Mouse (Mus musculus) liver, postnatal 0 days (tissue): ENCODE data around the gene Brd9. TPM values are rescaled to one million over a fixed set of nuclear protein-coding genes. Genes with fewer than 3 reads are reported as not detected.

Experiments used
- ATAC-seq: fragments of 200-750 bp; cut with Nextera tagmentation; 2 replicates; pipeline ENCODE4 v1.8.0; 2017; ENCODE audit warnings: mild to moderate bottlenecking, moderate library complexity
- DNase-seq: peaks from one replicate; pipeline ENCODE4 v3.0.0-alpha.2; 2016
- H3K27ac ChIP-seq: fragments of 300-500 bp; sonication (generic); 2 replicates; pipeline ENCODE4 v1.5.1; 2014; ENCODE audit warnings: antibody characterized with exemption, moderate library complexity, mild to moderate bottlenecking, low read depth
- H3K27me3 ChIP-seq: fragments of 300-500 bp; sonication (generic); 2 replicates; pipeline ENCODE4 v1.6.1; 2014; ENCODE audit warnings: low read length, control low read depth, mixed read lengths; ENCODE audit not compliant: insufficient read depth
- H3K36me3 ChIP-seq: fragments of 300-500 bp; sonication (generic); replicated peaks from 2 replicates; pipeline ENCODE4 v1.6.1; 2014; ENCODE audit warnings: mild to moderate bottlenecking, control low read depth, low read length, moderate library complexity, mixed read lengths; ENCODE audit not compliant: insufficient read depth
- H3K4me1 ChIP-seq: fragments of 300-500 bp; sonication (generic); 2 replicates; pipeline ENCODE4 v1.6.1; 2014; ENCODE audit warnings: antibody characterized with exemption, mild to moderate bottlenecking, control low read depth; ENCODE audit not compliant: insufficient read depth
- H3K4me2 ChIP-seq: fragments of 300-500 bp; sonication (generic); 2 replicates; pipeline ENCODE4 v1.6.1; 2014; ENCODE audit warnings: low read depth, mild to moderate bottlenecking, low read length, moderate library complexity, mixed read lengths
- H3K4me3 ChIP-seq: fragments of 300-500 bp; sonication (generic); 2 replicates; pipeline ENCODE4 v1.5.1; 2014; ENCODE audit warnings: low read depth, low read length
- H3K9ac ChIP-seq: fragments of 300-500 bp; sonication (generic); replicated peaks from 2 replicates; pipeline ENCODE4 v1.6.1; 2014; ENCODE audit warnings: mild to moderate bottlenecking, moderate library complexity
- H3K9me3 ChIP-seq: fragments of 300-500 bp; sonication (generic); 2 replicates; pipeline ENCODE4 v1.6.1; 2016; ENCODE audit warnings: mild to moderate bottlenecking, control low read depth, low read length, mixed read lengths
- CTCF ChIP-seq: sonication (generic); IDR thresholded peaks from 2 replicates; pipeline ENCODE4 v1.5.1; 2016; ENCODE audit warnings: antibody characterized with exemption, low read depth
- EP300 ChIP-seq: IDR thresholded peaks from 2 replicates; pipeline ENCODE4 v1.6.1; 2016; ENCODE audit warnings: antibody characterized with exemption, low read depth, mild to moderate bottlenecking
- WGBS: fragments of 180-500 bp; shearing (Covaris S2); extraction: QIAGEN DNeasy Blood & Tissue Kit; methylation state at CpG from one replicate; pipeline ENCODE4 v1.1.7; 2014; ENCODE audit not compliant: insufficient replicate concordance; 5-methylcytosine and 5-hydroxymethylcytosine counted together
- polyA plus RNA-seq: library from polyadenylated mRNA; unstranded; fragments of >200 nt; fragmentation: Nextera tagmentation; extraction: Ambion mirVana; gene quantifications from 2 replicates; pipeline ENCODE4 v1.2.1, GENCODE M21; 2015

The Brd9 gene
- polyA plus RNA-seq, 1 experiment from 2014 or later: 10.6 TPM

GRCm38 (mm10) chr13:73913066-73913465 lies 24.5 kb upstream of the Brd9 start:
- no peak for DNase-seq
- H3K27ac ChIP-seq: no peak overlapping the region
- H3K27me3 ChIP-seq: no peaks in the 10 kb centered on the region
- ATAC-seq: no peak
- H3K36me3 ChIP-seq: peaks cover 33% of the 10 kb centered on the region
- H3K4me1 ChIP-seq: no peaks in the 10 kb centered on the region
- TF ChIP-seq CTCF (no peak), EP300 (no peak)
- no peak overlapping the region for H3K4me2 ChIP-seq
- 86% methylated on average over 4 of the region's 4 CpGs for WGBS
- no peak overlapping the region for H3K4me3 ChIP-seq
- H3K9me3 ChIP-seq: no peaks in the 10 kb centered on the region
- no peak overlapping the region for H3K9ac ChIP-seq

GRCm38 (mm10) chr13:73932201-73932600 lies 5.4 kb upstream of the Brd9 start:
- Histone ChIP-seq H3K27me3 (no peaks in the 10 kb centered on the region), H3K27ac (no peak overlapping the region), H3K4me2 (no peak overlapping the region), H3K36me3 (peaks cover 24% of the 10 kb centered on the region), H3K4me3 (no peak overlapping the region), H3K9me3 (no peaks in the 10 kb centered on the region), H3K9ac (no peak overlapping the region), H3K4me1 (peaks cover 6% of the 10 kb centered on the region)
- ATAC-seq (no peak), DNase-seq (no peak)
- 85% methylated on average over 10 of the region's 10 CpGs for WGBS
- TF ChIP-seq EP300: no peak
- no peak for TF ChIP-seq CTCF

GRCm38 (mm10) chr13:73936938-73937320 lies 682 bp upstream of the Brd9 start:
- Histone ChIP-seq H3K36me3 (peaks cover 13% of the 10 kb centered on the region), H3K27me3 (no peaks in the 10 kb centered on the region), H3K4me3 (peak overlapping the region; percentile 83), H3K4me2 (peak overlapping the region; percentile 94), H3K4me1 (peaks cover 14% of the 10 kb centered on the region), H3K27ac (0 out of 2 replicates have a peak overlapping the region, but pooled peaks have one; percentile 92), H3K9ac (peak overlapping the region; percentile 83), H3K9me3 (no peaks in the 10 kb centered on the region)
- DNase-seq: no peak
- no peak for ATAC-seq
- no peak for TF ChIP-seq CTCF
- no peak for TF ChIP-seq EP300
- WGBS: 9% methylated on average over 5 of the region's 5 CpGs

- TF ChIP-seq EP300: no peak
- no peak for TF ChIP-seq CTCF
- H3K4me1 ChIP-seq: peaks cover 14% of the 10 kb centered on the region
- DNase-seq (no peak), ATAC-seq (peak; percentile 15)
- H3K36me3 ChIP-seq: peaks cover 25% of the 10 kb centered on the region
- H3K27ac ChIP-seq: peak overlapping the region; percentile 92
- 9% methylated on average over 13 of the region's 13 CpGs for WGBS
- no peaks in the 10 kb centered on the region for H3K9me3 ChIP-seq
- H3K9ac ChIP-seq: peak overlapping the region; percentile 83
- H3K4me3 ChIP-seq: peak overlapping the region; percentile 83
- H3K4me2 ChIP-seq: peak overlapping the region; percentile 94
- no peaks in the 10 kb centered on the region for H3K27me3 ChIP-seq
Observed at GRCm38 (mm10) chr13:73938177-73938560, 558 bp downstream of the Brd9 start.

GRCm38 (mm10) chr13:73939101-73939500 lies 1.5 kb downstream of the Brd9 start:
- H3K4me1 ChIP-seq: peaks cover 14% of the 10 kb centered on the region

GRCm38 (mm10) chr13:73944606-73945005 lies 7.0 kb downstream of the Brd9 start:
- DNase-seq (no peak), ATAC-seq (no peak)
- Histone ChIP-seq H3K27me3 (no peaks in the 10 kb centered on the region), H3K27ac (no peak overlapping the region), H3K4me3 (no peak overlapping the region), H3K4me2 (no peak overlapping the region), H3K4me1 (no peaks in the 10 kb centered on the region), H3K9ac (no peak overlapping the region), H3K9me3 (no peaks in the 10 kb centered on the region), H3K36me3 (peaks cover 62% of the 10 kb centered on the region)
- no peak for TF ChIP-seq EP300
- TF ChIP-seq CTCF: no peak
- WGBS: 85% methylated on average over 9 of the region's 9 CpGs

More at GRCm38 (mm10) chr13:73939101-73939500, 1.5 kb downstream of the Brd9 start:
- H3K9ac ChIP-seq: no peak overlapping the region
- H3K27ac ChIP-seq: no peak overlapping the region
- H3K4me3 ChIP-seq: no peak overlapping the region
- peak overlapping the region; percentile 94; the same call in 1 of the 2 replicates for H3K4me2 ChIP-seq
- H3K9me3 ChIP-seq: no peaks in the 10 kb centered on the region
- DNase-seq (no peak), ATAC-seq (no peak)
- WGBS: 91% methylated on average over 5 of the region's 5 CpGs
- no peak for TF ChIP-seq CTCF
- no peak for TF ChIP-seq EP300
- peaks cover 32% of the 10 kb centered on the region for H3K36me3 ChIP-seq
- H3K27me3 ChIP-seq: no peaks in the 10 kb centered on the region

- Histone ChIP-seq H3K4me3 (no peak overlapping the region), H3K36me3 (peaks cover 59% of the 10 kb centered on the region), H3K4me1 (no peaks in the 10 kb centered on the region), H3K4me2 (no peak overlapping the region), H3K9ac (no peak overlapping the region), H3K27me3 (no peaks in the 10 kb centered on the region), H3K9me3 (no peaks in the 10 kb centered on the region), H3K27ac (no peak overlapping the region)
- TF ChIP-seq EP300: no peak
- no peak for TF ChIP-seq CTCF
- DNase-seq: no peak
- ATAC-seq: no peak
- WGBS: 92% methylated on average over 1 of the region's 1 CpGs
Observed at GRCm38 (mm10) chr13:73953551-73954130, 16.0 kb downstream of the Brd9 start.
